Mouse (Mus musculus): ENCODE measurements at regions not wholly inside any gene's neighbourhood (a gene's known extent, or its start where the extent isn't known, plus 50 kb on each side); places are given as distances from the start of the nearest gene placed in this dataset.

DNA sequence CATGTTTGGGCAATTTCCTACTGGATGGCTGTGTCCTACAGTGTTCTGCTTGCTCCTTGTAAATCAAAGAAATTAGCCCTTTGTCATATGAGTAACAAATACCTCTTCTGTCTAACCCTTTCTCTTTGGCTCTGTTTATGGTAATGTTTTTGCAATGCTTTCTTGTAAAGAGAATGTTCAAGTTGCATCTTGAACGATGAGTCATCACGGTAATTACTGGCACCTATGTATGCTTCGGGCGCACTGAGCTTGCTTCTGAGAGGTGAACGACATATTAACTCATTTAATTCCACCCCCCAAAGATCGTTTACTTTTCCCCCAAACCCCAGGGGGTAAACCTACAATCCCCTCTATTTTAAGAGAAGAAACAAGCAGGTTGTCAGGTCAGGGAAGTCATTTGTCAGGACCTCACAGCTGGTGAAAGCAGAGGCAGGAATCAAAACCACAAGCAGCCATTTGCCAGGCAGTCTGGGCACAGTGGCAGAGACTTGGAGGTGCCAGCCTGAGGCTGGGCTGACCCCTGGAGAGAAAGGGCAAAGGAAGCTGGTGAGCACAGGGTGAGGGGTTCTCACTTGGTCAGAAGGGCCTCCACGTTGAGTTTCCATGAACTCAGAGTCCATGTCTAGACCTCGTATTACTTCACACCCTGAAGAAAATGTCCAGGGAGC is 87.6 kb upstream of the Atp1a1 start:
- H3K27ac ChIP-seq, result no peak overlapping the region
- H3K36me3 ChIP-seq, result no peaks in the 10 kb centered on the region
- no peaks in the 10 kb centered on the region for H3K27me3 ChIP-seq
- H3K9ac ChIP-seq (replicated peaks), result no peak overlapping the region
- no peak overlapping the region for H3K4me3 ChIP-seq (replicated peaks)
- WGBS, result 50% methylated on average over 8 of the region's 8 CpGs
- no peak overlapping the region for H3K4me2 ChIP-seq
- H3K4me1 ChIP-seq (replicated peaks), result 0 out of 2 replicates have a peak, but pooled peaks cover 2% of the 10 kb centered on the region
- H3K9me3 ChIP-seq, result no peaks in the 10 kb centered on the region
- ATAC-seq (ENCODE audit: insufficient number of reproducible peaks, insufficient read depth, low FRiP score, low TSS enrichment, low read depth), result no peak

DNA sequence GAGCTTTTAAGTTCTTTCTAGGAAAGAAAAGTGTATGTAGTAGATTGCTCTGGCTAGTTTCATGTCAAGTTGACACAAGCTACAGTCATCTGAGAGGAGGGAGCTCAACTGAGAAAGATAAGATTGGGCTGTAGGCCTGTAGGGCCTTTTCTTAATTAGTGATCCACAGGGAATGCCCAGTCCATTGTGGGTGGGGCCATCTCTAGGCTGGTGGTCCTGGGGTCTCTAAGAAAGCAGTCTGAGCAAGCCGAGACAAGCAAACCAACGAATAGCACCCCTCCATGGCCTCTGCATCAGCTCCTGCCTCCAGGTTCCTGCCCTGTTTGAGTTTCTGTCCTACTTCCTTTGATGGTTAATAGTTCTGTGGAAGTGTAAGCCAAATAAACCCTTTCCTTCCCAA is 86.3 kb upstream of the Atp1a1 start:
- 73% methylated on average over 2 of the region's 2 CpGs for WGBS
- Histone ChIP-seq H3K4me2 (no peak overlapping the region), H3K36me3 (no peaks in the 10 kb centered on the region), H3K27me3 (no peaks in the 10 kb centered on the region), H3K9me3 (no peaks in the 10 kb centered on the region), H3K9ac (replicated peaks) (no peak overlapping the region), H3K4me3 (replicated peaks) (no peak overlapping the region), H3K4me1 (replicated peaks) (peaks cover 12% of the 10 kb centered on the region), H3K27ac (no peak overlapping the region)
- ATAC-seq (ENCODE audit: insufficient number of reproducible peaks, insufficient read depth, low FRiP score, low TSS enrichment, low read depth), result no peak

DNA sequence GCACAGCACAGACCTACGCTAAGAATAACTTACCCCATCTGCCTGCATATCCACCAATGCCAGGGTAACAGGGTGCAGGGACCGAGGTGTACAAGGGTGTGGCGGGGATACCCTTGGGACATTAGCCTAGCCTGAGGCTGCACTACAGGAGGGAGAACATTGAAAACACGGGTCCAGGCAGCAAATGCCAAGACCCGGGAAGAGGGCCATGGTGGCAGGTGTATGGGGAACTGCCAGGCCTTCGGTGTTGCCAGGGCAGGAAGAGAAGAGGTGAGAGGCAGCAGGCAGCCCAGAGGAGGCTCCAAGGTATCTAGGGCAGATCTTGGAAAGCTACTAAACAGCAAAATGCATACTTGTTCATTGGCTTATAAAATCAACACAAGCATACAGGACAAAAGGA is 85.7 kb upstream of the Atp1a1 start:
- WGBS, result 89% methylated on average over 6 of the region's 6 CpGs
- H3K27ac ChIP-seq, result no peak overlapping the region

DNA sequence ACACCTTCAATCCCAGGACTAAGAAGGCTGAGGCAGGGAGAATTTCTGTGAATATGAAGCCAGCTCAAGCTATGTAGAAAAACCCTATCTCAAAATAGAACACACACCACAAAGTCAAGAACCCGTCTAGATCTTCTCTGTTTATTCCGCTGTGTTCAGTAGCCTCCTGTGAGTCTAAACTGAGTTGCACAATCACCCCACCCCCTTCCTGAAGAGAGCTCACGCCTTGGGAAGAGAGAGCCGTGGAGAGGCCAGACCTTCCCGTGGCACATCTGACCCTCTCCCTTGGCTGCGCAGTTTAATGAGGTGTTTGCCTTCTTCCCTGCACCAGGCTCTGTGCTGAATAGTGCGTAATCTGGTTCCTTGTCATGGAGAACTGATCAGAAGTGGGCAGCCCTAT is 80.7 kb upstream of the Atp1a1 start:
- H3K4me3 ChIP-seq (replicated peaks), result no peak overlapping the region
- peak overlapping the region; percentile 59 for H3K27ac ChIP-seq
- peak overlapping the region; percentile 17 for H3K4me2 ChIP-seq
- no peak overlapping the region for H3K9ac ChIP-seq (replicated peaks)
- no peaks in the 10 kb centered on the region for H3K36me3 ChIP-seq
- H3K27me3 ChIP-seq, result no peaks in the 10 kb centered on the region
- 44% methylated on average over 7 of the region's 7 CpGs for WGBS
- peaks cover 42% of the 10 kb centered on the region for H3K4me1 ChIP-seq (replicated peaks)
- ATAC-seq (ENCODE audit: insufficient number of reproducible peaks, insufficient read depth, low FRiP score, low TSS enrichment, low read depth), result peak; percentile 27; the same call in 1 of the 2 replicates
- peaks cover 3% of the 10 kb centered on the region for H3K9me3 ChIP-seq

More for the DNA sequence above, 85.7 kb upstream of the Atp1a1 start:
- H3K4me2 ChIP-seq, result no peak overlapping the region
- no peaks in the 10 kb centered on the region for H3K36me3 ChIP-seq
- no peak overlapping the region for H3K4me3 ChIP-seq (replicated peaks)
- H3K9me3 ChIP-seq, result no peaks in the 10 kb centered on the region
- H3K4me1 ChIP-seq (replicated peaks), result peaks cover 18% of the 10 kb centered on the region
- no peak for ATAC-seq (ENCODE audit: insufficient number of reproducible peaks, insufficient read depth, low FRiP score, low TSS enrichment, low read depth)
- H3K27me3 ChIP-seq, result no peaks in the 10 kb centered on the region
- H3K9ac ChIP-seq (replicated peaks), result no peak overlapping the region

DNA sequence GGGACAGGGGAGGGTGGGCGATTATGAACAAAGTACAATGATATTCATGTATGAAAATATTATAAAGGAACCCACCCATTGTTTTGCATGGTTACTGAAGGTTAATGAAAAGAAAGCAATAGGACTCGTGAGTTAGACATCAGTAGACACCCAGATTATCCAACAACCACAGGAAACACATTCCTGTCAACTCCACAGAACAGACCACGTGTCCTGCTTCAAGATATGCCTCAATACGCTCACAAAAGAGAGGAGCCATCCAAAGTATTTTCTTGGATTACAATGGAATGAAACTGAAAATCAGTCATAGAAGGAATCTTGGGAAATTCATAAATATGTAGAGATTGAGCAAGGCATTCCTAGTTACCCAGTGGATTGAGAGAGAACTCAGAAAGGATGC is 68.5 kb upstream of the Atp1a1 start:
- no peak overlapping the region for H3K9ac ChIP-seq (replicated peaks)

DNA sequence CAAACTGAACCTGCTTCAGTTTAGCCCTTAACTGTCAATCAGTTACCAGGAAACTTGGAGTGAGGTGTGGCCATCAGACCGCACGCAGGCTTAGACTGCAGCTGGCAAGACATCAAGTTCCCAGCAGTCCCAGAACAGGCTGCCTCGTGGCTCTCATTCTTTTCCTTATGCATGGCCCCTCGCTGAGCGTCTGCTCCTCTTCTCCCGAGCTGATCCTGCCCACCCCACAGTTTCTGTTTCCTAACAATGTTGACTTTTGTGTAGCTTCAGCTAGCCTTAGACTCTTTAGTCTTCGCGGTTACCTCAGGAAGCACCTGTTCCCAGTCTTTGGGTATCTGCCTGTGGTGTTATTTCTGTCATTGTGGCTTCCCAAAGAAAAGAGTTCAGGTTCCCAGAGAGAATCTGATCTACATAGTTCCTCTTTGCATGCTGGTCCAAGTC is 66.1 kb upstream of the Atp1a1 start:
- Histone ChIP-seq H3K27me3 (no peaks in the 10 kb centered on the region), H3K4me1 (replicated peaks) (peaks cover 11% of the 10 kb centered on the region), H3K27ac (no peak overlapping the region), H3K9ac (replicated peaks) (no peak overlapping the region), H3K4me2 (no peak overlapping the region), H3K36me3 (no peaks in the 10 kb centered on the region), H3K9me3 (no peaks in the 10 kb centered on the region), H3K4me3 (replicated peaks) (no peak overlapping the region)
- WGBS, result 62% methylated on average over 8 of the region's 8 CpGs
- no peak for ATAC-seq (ENCODE audit: insufficient number of reproducible peaks, insufficient read depth, low FRiP score, low TSS enrichment, low read depth)

More for the DNA sequence above, 68.5 kb upstream of the Atp1a1 start:
- 92% methylated on average over 4 of the region's 4 CpGs for WGBS
- Histone ChIP-seq H3K36me3 (no peaks in the 10 kb centered on the region), H3K4me1 (replicated peaks) (peaks cover 1% of the 10 kb centered on the region), H3K27ac (no peak overlapping the region), H3K4me2 (no peak overlapping the region), H3K9me3 (no peaks in the 10 kb centered on the region), H3K4me3 (replicated peaks) (no peak overlapping the region), H3K27me3 (no peaks in the 10 kb centered on the region)
- no peak for ATAC-seq (ENCODE audit: insufficient number of reproducible peaks, insufficient read depth, low FRiP score, low TSS enrichment, low read depth)

DNA sequence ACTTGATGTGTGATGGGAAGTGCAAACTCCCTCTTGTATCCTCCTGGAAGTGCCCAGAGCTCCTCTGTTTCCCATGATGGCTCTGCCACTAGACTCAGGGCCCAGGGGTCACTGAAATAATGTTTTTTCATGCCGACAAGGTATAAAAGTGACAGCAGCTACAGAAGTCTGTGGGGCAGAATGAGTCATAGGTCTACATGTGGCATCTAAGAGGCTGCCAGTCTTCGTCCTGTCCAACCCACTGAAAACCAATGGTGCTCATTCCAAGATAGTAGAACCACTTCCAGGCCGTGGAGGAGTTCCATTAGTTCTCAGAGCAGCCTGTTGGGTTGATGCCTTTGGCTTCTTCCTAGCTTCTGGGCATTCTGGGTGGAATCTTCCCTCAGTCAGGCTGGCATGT is 65.3 kb upstream of the Atp1a1 start:
- ATAC-seq (ENCODE audit: insufficient number of reproducible peaks, insufficient read depth, low FRiP score, low TSS enrichment, low read depth), result no peak

DNA sequence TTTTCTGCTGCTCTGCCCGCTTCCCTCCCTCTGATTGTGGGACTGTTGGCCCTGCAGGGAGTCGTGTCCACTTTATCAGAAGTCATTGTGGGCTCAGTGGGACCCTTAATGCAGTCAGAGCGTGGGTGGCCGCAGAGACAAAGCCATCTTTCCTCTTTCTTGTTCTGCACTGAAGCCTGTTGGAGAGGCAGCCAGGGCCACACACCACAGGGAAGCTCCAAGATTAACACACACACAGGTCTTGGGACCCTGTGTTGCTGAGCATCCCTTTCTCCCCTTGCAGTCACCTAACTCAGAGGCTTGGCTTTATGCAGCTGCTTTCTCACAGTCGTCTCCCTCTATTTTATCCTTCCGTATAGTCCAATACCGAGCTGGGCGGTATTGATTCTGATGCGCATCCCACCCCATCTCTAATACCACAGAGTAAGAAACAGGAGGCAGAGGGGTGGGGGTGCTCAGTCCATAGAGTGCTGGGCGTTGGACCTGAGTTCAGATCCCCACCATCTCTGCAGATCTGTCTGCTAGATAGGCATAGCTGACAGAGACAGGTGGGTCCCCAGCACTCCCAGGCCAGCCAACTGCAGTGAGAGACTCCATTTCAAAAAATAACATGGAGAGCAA is 63.4 kb upstream of the Atp1a1 start:
- Histone ChIP-seq H3K27ac (peak overlapping the region; percentile 70), H3K27me3 (no peaks in the 10 kb centered on the region), H3K4me2 (no peak overlapping the region), H3K4me1 (replicated peaks) (peaks cover 11% of the 10 kb centered on the region), H3K9ac (replicated peaks) (no peak overlapping the region), H3K4me3 (replicated peaks) (no peak overlapping the region), H3K36me3 (no peaks in the 10 kb centered on the region), H3K9me3 (no peaks in the 10 kb centered on the region)
- WGBS, result 72% methylated on average over 10 of the region's 10 CpGs
- ATAC-seq (ENCODE audit: insufficient number of reproducible peaks, insufficient read depth, low FRiP score, low TSS enrichment, low read depth), result no peak

More for the DNA sequence above, 65.3 kb upstream of the Atp1a1 start:
- no peaks in the 10 kb centered on the region for H3K9me3 ChIP-seq
- no peaks in the 10 kb centered on the region for H3K36me3 ChIP-seq
- 80% methylated on average over 3 of the region's 3 CpGs for WGBS
- H3K4me3 ChIP-seq (replicated peaks), result no peak overlapping the region
- peaks cover 11% of the 10 kb centered on the region for H3K4me1 ChIP-seq (replicated peaks)
- H3K9ac ChIP-seq (replicated peaks), result no peak overlapping the region
- H3K4me2 ChIP-seq, result no peak overlapping the region
- H3K27ac ChIP-seq, result no peak overlapping the region
- no peaks in the 10 kb centered on the region for H3K27me3 ChIP-seq

DNA sequence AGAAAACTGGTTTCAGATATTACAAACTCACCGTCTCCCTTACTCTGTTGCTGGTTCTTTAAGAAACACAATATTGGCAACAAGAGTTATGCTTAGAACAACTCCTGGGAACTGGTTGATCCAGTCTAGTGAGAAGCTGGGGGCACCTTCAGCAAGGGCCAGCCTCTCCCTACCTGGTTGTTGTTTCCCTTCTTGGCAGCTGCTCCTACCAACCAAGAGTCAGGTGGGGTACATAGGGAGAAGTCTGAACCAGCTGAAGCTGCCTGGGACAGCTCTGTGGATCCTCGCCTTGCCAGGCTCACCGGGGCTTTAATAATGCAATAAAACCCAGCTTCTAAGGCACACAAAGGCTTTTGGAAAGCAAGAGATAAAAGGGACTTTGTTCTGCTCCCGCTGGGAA is 62.7 kb upstream of the Atp1a1 start:
- H3K4me2 ChIP-seq, result no peak overlapping the region
- H3K27me3 ChIP-seq, result no peaks in the 10 kb centered on the region
- H3K9ac ChIP-seq (replicated peaks), result no peak overlapping the region
- no peak for ATAC-seq (ENCODE audit: insufficient number of reproducible peaks, insufficient read depth, low FRiP score, low TSS enrichment, low read depth)
- WGBS, result 28% methylated on average over 4 of the region's 4 CpGs
- H3K9me3 ChIP-seq, result no peaks in the 10 kb centered on the region
- no peaks in the 10 kb centered on the region for H3K36me3 ChIP-seq
- peaks cover 11% of the 10 kb centered on the region for H3K4me1 ChIP-seq (replicated peaks)
- no peak overlapping the region for H3K4me3 ChIP-seq (replicated peaks)
- peak overlapping the region; percentile 70 for H3K27ac ChIP-seq

DNA sequence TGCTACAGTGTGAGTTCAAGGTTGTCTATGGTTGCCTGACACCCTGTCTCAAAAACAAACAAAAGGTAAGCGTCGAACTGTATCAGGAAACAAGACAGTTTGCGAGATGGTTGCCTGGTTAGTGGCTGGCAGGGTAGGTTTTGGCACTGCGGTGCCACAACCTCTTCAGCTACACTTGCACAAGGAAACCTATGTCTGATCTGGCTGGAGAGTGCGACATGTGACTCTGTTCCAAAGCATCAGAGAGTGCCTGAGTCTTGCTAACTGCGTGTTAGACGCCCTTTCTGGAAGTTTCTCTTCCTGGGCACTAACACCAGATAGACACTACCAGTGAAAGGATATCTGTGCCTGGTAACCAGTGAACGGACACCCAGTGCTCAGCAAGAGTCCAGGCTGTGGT is 62.1 kb upstream of the Atp1a1 start:
- 85% methylated on average over 8 of the region's 8 CpGs for WGBS
- no peak for ATAC-seq (ENCODE audit: insufficient number of reproducible peaks, insufficient read depth, low FRiP score, low TSS enrichment, low read depth)
- H3K27ac ChIP-seq, result 0 out of 2 replicates have a peak overlapping the region, but pooled peaks have one; percentile 70

DNA sequence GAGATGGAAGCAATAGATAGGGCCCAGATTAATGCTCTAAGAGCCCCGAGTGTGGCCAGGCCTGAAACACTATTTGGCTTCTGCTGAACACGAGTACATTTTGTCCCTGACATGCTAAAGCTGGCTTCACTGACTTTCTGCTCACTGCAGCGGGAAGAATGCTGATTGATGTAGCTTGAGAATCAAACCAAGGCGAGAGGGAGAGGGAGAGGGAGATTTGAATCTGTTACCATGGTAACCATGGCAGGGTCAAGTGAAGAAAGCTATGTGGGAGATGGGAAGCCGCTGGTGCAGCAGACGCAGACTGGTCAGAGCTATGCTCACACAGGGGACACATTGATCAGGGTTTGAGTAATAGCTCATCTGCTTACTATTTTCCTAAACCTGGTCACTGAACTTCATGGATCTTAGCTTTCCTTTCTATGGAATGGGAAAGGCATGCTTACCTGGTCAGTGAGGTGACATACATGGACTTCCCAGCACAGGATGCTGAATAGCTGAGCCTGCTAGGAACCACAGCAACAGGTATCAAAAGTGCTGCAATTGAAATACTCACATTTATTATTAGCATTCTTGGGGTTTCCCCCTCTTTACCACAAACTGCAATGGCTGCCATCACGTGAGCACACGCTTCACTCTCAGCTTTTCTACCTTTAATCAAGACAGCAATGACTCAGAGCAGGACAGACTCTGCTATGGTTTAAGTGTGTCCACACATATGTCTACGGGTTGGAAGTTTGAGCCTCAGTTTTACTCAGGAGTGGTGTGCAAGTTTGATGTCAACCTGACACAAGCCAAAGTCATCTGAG is 56.9 kb upstream of the Atp1a1 start:
- 56% methylated on average over 9 of the region's 9 CpGs for WGBS

More for the DNA sequence above, 62.1 kb upstream of the Atp1a1 start:
- H3K9me3 ChIP-seq, result no peaks in the 10 kb centered on the region
- no peaks in the 10 kb centered on the region for H3K36me3 ChIP-seq
- peaks cover 11% of the 10 kb centered on the region for H3K4me1 ChIP-seq (replicated peaks)
- no peaks in the 10 kb centered on the region for H3K27me3 ChIP-seq
- no peak overlapping the region for H3K4me3 ChIP-seq (replicated peaks)
- no peak overlapping the region for H3K9ac ChIP-seq (replicated peaks)
- no peak overlapping the region for H3K4me2 ChIP-seq

More for the DNA sequence above, 56.9 kb upstream of the Atp1a1 start:
- ATAC-seq (ENCODE audit: insufficient number of reproducible peaks, insufficient read depth, low FRiP score, low TSS enrichment, low read depth), result no peak
- H3K36me3 ChIP-seq, result no peaks in the 10 kb centered on the region
- no peak overlapping the region for H3K27ac ChIP-seq
- no peak overlapping the region for H3K4me2 ChIP-seq
- H3K4me3 ChIP-seq (replicated peaks), result no peak overlapping the region
- no peaks in the 10 kb centered on the region for H3K27me3 ChIP-seq
- H3K9me3 ChIP-seq, result no peaks in the 10 kb centered on the region
- no peak overlapping the region for H3K9ac ChIP-seq (replicated peaks)
- no peaks in the 10 kb centered on the region; the same call in 1 of the 2 replicates for H3K4me1 ChIP-seq (replicated peaks)

All from limb, embryonic 12.5 days (tissue).